Mouse (Mus musculus) brain, embryonic 14.5 days (tissue): Measurements from ENCODE around the gene Supv3l1.

Source experiments
- CTCF ChIP-seq: fragments of 200-500 bp; IDR thresholded peaks from 2 replicates; pipeline ENCODE4 v1.5.1; 2012; ENCODE audit warnings: inconsistent platforms, mild to moderate bottlenecking, moderate library complexity, borderline replicate concordance; ENCODE audit not compliant: insufficient read depth, insufficient read length; ENCODE audit errors: extremely low read depth
- POLR2A ChIP-seq: fragments of 200-500 bp; IDR thresholded peaks from 2 replicates; pipeline ENCODE4 v1.6.1; 2012; ENCODE audit warnings: mild to moderate bottlenecking, inconsistent platforms, borderline replicate concordance; ENCODE audit not compliant: poor library complexity, insufficient read depth, insufficient read length, severe bottlenecking; ENCODE audit errors: extremely low read depth

- TF ChIP-seq POLR2A = no peak
- no peak for TF ChIP-seq CTCF
Observed at GRCm38 (mm10) chr10:62430427-62430826, 19.1 kb downstream of the Supv3l1 start.
